11 mouse cellular contexts compared by ENCODE assay signal in the genomic region with DNA sequence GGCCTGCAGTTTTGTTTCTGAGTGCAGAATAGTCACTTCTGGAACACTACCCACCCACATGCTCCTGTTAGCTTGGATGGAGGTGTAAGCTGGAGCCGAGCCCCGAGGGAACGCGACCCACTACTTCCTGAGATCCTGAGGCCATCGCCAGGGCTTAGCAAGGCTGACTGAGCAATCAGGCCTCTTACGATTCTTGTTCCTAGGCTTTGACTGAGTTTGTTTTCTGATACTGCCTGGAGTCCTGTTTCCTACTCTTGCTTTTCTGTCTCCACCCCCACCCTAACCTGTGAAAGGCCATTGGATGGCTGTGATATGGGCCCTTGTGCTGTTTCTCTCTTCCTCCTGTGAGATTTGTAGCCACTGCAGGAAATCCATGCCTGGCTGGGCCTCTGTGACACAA. TPM values are rescaled to one million over a fixed set of nuclear protein-coding genes. Genes with fewer than 3 reads are reported as not detected.
A peak's percentile ranks its signal among the peaks of the same experiment; 100 is the strongest.
DNase-seq lines count a peak whose midpoint lies in the region; ATAC-seq and TF ChIP-seq lines count a peak whose summit lies in the region.
"Had no signal": no experiment of that assay in that cellular context is flagged by ENCODE, and none has a peak within 500 bp of the region (broad histone marks: within the 10 kb centered on the region; RNA-seq: fewer than 3 reads in every experiment).

No protein-coding gene starts in this region.

- no peak overlapping the region for H3K4me3 ChIP-seq in hindbrain, embryonic 15.5 days
- H3K4me3 ChIP-seq in stomach, postnatal 0 days (ENCODE audit: low read depth, low read length): no peak overlapping the region
- H3K4me3 ChIP-seq: embryonic facial prominence, embryonic 15.5 days had no signal

- H3K27ac ChIP-seq in hindbrain, embryonic 15.5 days (replicated peaks): no peak overlapping the region
- no peak overlapping the region for H3K27ac ChIP-seq in stomach, postnatal 0 days (replicated peaks)
- H3K27ac ChIP-seq: embryonic facial prominence, embryonic 15.5 days; macrophage had no signal

- H3K4me2 ChIP-seq in hindbrain, embryonic 15.5 days: peak overlapping the region; percentile 63
- no peak overlapping the region for H3K4me2 ChIP-seq in stomach, postnatal 0 days (replicated peaks; ENCODE audit: low read depth)

- no peak for TF ChIP-seq EP300 in stomach, postnatal 0 days (optimal IDR thresholded peaks at IDR 0.05)

- H3K36me3 ChIP-seq in hindbrain, embryonic 15.5 days: no peaks in the 10 kb centered on the region
- H3K36me3 ChIP-seq in stomach, postnatal 0 days (ENCODE audit: control insufficient read depth, insufficient read depth, low read length): no peaks in the 10 kb centered on the region
- H3K36me3 ChIP-seq: embryonic facial prominence, embryonic 15.5 days had no signal

- DNase-seq in gastrocnemius, adult 18-20 months (ENCODE audit: low spot score): peak; percentile 24
- DNase-seq in gastrocnemius, adult 8-10 months (ENCODE audit: low spot score in 2 of 2): no peak
- peak; percentile 18 to 23 for DNase-seq in spleen, postnatal 36 days (ENCODE audit: low spot score in 2 of 2)
- no peak for DNase-seq in spleen, postnatal 14 days (ENCODE audit: low spot score in 2 of 2)
- DNase-seq in stomach, postnatal 0 days (ENCODE audit: low spot score): peak; percentile 21
- DNase-seq in gastrocnemius, postnatal 4 days (ENCODE audit: low spot score in 2 of 2): no peak
- DNase-seq in adrenal gland, postnatal 36 days: no peak
- DNase-seq: kidney, postnatal 14 days had no signal

- no peak for ATAC-seq in hindbrain, embryonic 15.5 days (ENCODE audit: low FRiP score, low read depth)
- ATAC-seq in stomach, postnatal 0 days (ENCODE audit: low FRiP score, low TSS enrichment): no peak

- no peaks in the 10 kb centered on the region for H3K9me3 ChIP-seq in hindbrain, embryonic 15.5 days
- H3K9me3 ChIP-seq in stomach, postnatal 0 days (ENCODE audit: control insufficient read depth, low read length): no peaks in the 10 kb centered on the region
- H3K9me3 ChIP-seq: embryonic facial prominence, embryonic 15.5 days had no signal

- peaks cover 65% of the 10 kb centered on the region for H3K4me1 ChIP-seq in hindbrain, embryonic 15.5 days (replicated peaks)
- 0 out of 2 replicates have a peak, but pooled peaks cover 2% of the 10 kb centered on the region for H3K4me1 ChIP-seq in stomach, postnatal 0 days (replicated peaks; ENCODE audit: control insufficient read depth, insufficient read depth)

- TF ChIP-seq CTCF in stomach, postnatal 0 days (IDR thresholded peaks at IDR 0.05; ENCODE audit: low read depth): no peak

- no peaks in the 10 kb centered on the region for H3K27me3 ChIP-seq in hindbrain, embryonic 15.5 days
- H3K27me3 ChIP-seq in stomach, postnatal 0 days (ENCODE audit: control insufficient read depth, insufficient read depth, low read length): no peaks in the 10 kb centered on the region
- H3K27me3 ChIP-seq: embryonic facial prominence, embryonic 15.5 days had no signal

- no peak overlapping the region for H3K9ac ChIP-seq in hindbrain, embryonic 15.5 days
- no peak overlapping the region for H3K9ac ChIP-seq in stomach, postnatal 0 days (ENCODE audit: low read length)
- H3K9ac ChIP-seq: embryonic facial prominence, embryonic 15.5 days had no signal

- WGBS in hindbrain, embryonic 15.5 days: 44% methylated on average over 6 of the region's 6 CpGs
- 49% methylated on average over 6 of the region's 6 CpGs for WGBS in stomach, postnatal 0 days

RNA-seq across cellular contexts. Expression of a gene that starts 3.1 kb away (rescaled TPM):
- total RNA-seq in gastrocnemius, adult 18-20 months (2021): 10 to 100 TPM; 25.1 to 25.6 TPM
- total RNA-seq in gastrocnemius, adult 8-10 months (2022): 10 to 100 TPM; 24.6 to 32.4 (median 26.1) TPM
- polyA plus RNA-seq in hindbrain, embryonic 15.5 days (2015; fragmentation: Nextera tagmentation; extraction: Ambion mirVana): 13.7 and 14.7 TPM in 2 replicates
- polyA plus RNA-seq in stomach, postnatal 0 days (2015; fragmentation: Nextera tagmentation; extraction: Ambion mirVana): 5.1 and 5.4 TPM in 2 replicates
- 10 to 100 TPM; 38.6 to 42.3 TPM for total RNA-seq in gastrocnemius, postnatal 4 days (2021)
- 10 to 100 TPM; 36.3 to 42.5 TPM for total RNA-seq in adrenal gland, postnatal 36 days (2021)

Comparison
In these comparisons a context has a peak if more than half of its experiments do, and no peak if none do; other contexts are left out.
1. DNase-seq: peak in gastrocnemius, adult 18-20 months (single experiment), spleen, postnatal 36 days (2 of 2) and stomach, postnatal 0 days (single experiment); none in gastrocnemius, adult 8-10 months (0 of 2), spleen, postnatal 14 days (0 of 2), gastrocnemius, postnatal 4 days (0 of 2) and adrenal gland, postnatal 36 days (0 of 2).